ENCODE assay signal across 26 mouse cellular contexts in the genomic region with DNA sequence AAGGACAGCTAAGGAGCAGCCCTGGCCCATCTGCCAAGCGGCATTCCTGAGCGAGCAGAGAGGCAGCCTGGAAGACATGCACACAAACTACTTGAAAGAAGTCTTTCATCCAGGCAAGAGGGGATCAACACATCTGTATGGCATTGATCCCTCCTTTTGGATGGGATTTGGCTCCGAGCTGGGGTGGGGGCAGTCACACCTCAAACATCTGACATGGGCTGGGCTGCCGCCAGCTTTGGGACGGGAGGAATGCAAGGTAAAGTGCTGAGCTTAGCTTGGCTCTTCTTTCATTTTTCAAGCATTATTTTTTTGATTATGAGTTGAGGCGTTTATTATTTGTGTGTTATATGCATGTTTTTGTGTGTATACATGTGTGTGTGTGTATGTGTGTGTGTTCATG.
A peak's percentile ranks its signal among the peaks of the same experiment; 100 is the strongest.
DNase-seq lines count a peak whose midpoint lies in the region; ATAC-seq and TF ChIP-seq lines count a peak whose summit lies in the region.
"Had no signal": no experiment of that assay in that cellular context is flagged by ENCODE, and none has a peak within 500 bp of the region (broad histone marks: within the 10 kb centered on the region; RNA-seq: fewer than 3 reads in every experiment).

No protein-coding gene starts in this region.

- no peaks in the 10 kb centered on the region for H3K27me3 ChIP-seq in limb, embryonic 14.5 days (ENCODE audit: control insufficient read depth, insufficient read depth, low read length)
- H3K27me3 ChIP-seq in limb, embryonic 10.5 days (ENCODE audit: low read depth, poor library complexity, severe bottlenecking) = no peaks in the 10 kb centered on the region
- no peaks in the 10 kb centered on the region for H3K27me3 ChIP-seq in embryonic facial prominence, embryonic 10.5 days (replicated peaks; ENCODE audit: low read depth, poor library complexity, severe bottlenecking)
- no peaks in the 10 kb centered on the region for H3K27me3 ChIP-seq in embryonic facial prominence, embryonic 14.5 days (replicated peaks; ENCODE audit: control insufficient read depth, insufficient read depth, low read length)
- no peaks in the 10 kb centered on the region for H3K27me3 ChIP-seq in intestine, postnatal 0 days (replicated peaks; ENCODE audit: control insufficient read depth, insufficient read depth, low read length)
- H3K27me3 ChIP-seq: CH12.LX; embryonic facial prominence, embryonic 12.5 days; forebrain, embryonic 13.5 days; forebrain, embryonic 15.5 days; Patski had no signal

- WGBS in limb, embryonic 14.5 days = 63% methylated on average over 6 of the region's 6 CpGs
- 85% methylated on average over 6 of the region's 6 CpGs for WGBS in limb, embryonic 10.5 days
- 82% methylated on average over 6 of the region's 6 CpGs for WGBS in embryonic facial prominence, embryonic 10.5 days
- 46% methylated on average over 6 of the region's 6 CpGs for WGBS in embryonic facial prominence, embryonic 14.5 days
- 85% methylated on average over 6 of the region's 6 CpGs for WGBS in intestine, postnatal 0 days

- intact Hi-C loops in heart, postnatal 10 days (cut with DNase I) = no loop called here

- peaks cover 8% of the 10 kb centered on the region for H3K4me1 ChIP-seq in limb, embryonic 14.5 days (ENCODE audit: control insufficient read depth, insufficient read depth, low read length)
- no peaks in the 10 kb centered on the region for H3K4me1 ChIP-seq in limb, embryonic 10.5 days
- H3K4me1 ChIP-seq in embryonic facial prominence, embryonic 10.5 days = peaks cover 4% of the 10 kb centered on the region; the same call in 1 of the 2 replicates
- H3K4me1 ChIP-seq in embryonic facial prominence, embryonic 14.5 days (ENCODE audit: control insufficient read depth, insufficient read depth, low read length) = no peaks in the 10 kb centered on the region
- no peaks in the 10 kb centered on the region for H3K4me1 ChIP-seq in intestine, postnatal 0 days (replicated peaks; ENCODE audit: control insufficient read depth, insufficient read depth, low read length)
- H3K4me1 ChIP-seq: embryonic facial prominence, embryonic 12.5 days; forebrain, embryonic 13.5 days; forebrain, embryonic 15.5 days had no signal

- DNase-seq in heart, postnatal 4 days = peak; percentile 31
- DNase-seq in heart, postnatal 10 days = no peak
- peak; percentile 14 for DNase-seq in limb, embryonic 14.5 days (ENCODE audit: low spot score)
- DNase-seq in limb, embryonic 10.5 days (ENCODE audit: low spot score) = no peak
- DNase-seq in embryonic facial prominence, embryonic 10.5 days (ENCODE audit: low spot score) = peak; percentile 27
- peak; percentile 65 for DNase-seq in embryonic facial prominence, embryonic 14.5 days (ENCODE audit: low spot score)
- DNase-seq: adrenal gland, adult 2 months; adrenal gland, postnatal 10 days; adrenal gland, postnatal 25 days; B cell, adult 2 months; cerebellum, adult 11 months; cerebellum, adult 18-20 months; cerebellum, adult 8-10 months; cerebellum, adult 9-11 months; cerebellum, postnatal 14 days; cerebellum, postnatal 36 days; embryo, embryonic 11 days; forebrain, postnatal 0 days had no signal

- TF ChIP-seq CTCF in intestine, postnatal 0 days (IDR thresholded peaks at IDR 0.05; ENCODE audit: low read depth) = no peak

- H3K27ac ChIP-seq in limb, embryonic 14.5 days (replicated peaks; ENCODE audit: low read depth, low read length) = no peak overlapping the region
- H3K27ac ChIP-seq in limb, embryonic 10.5 days = no peak overlapping the region
- H3K27ac ChIP-seq in embryonic facial prominence, embryonic 10.5 days (replicated peaks) = no peak overlapping the region
- H3K27ac ChIP-seq in embryonic facial prominence, embryonic 14.5 days (replicated peaks; ENCODE audit: low read depth, low read length) = no peak overlapping the region
- H3K27ac ChIP-seq in intestine, postnatal 0 days (ENCODE audit: low read depth, low read length) = no peak overlapping the region
- H3K27ac ChIP-seq: embryonic facial prominence, embryonic 12.5 days; forebrain, embryonic 13.5 days; forebrain, embryonic 15.5 days had no signal

- H3K36me3 ChIP-seq in limb, embryonic 14.5 days (ENCODE audit: control insufficient read depth, insufficient read depth, low read length) = no peaks in the 10 kb centered on the region
- H3K36me3 ChIP-seq in limb, embryonic 10.5 days = no peaks in the 10 kb centered on the region
- no peaks in the 10 kb centered on the region for H3K36me3 ChIP-seq in embryonic facial prominence, embryonic 10.5 days (replicated peaks)
- H3K36me3 ChIP-seq in embryonic facial prominence, embryonic 14.5 days (ENCODE audit: control insufficient read depth, insufficient read depth, low read length) = no peaks in the 10 kb centered on the region
- no peaks in the 10 kb centered on the region for H3K36me3 ChIP-seq in intestine, postnatal 0 days (ENCODE audit: control insufficient read depth, insufficient read depth)
- H3K36me3 ChIP-seq: embryonic facial prominence, embryonic 12.5 days; forebrain, embryonic 15.5 days; G1E had no signal

- TF ChIP-seq POLR2A in limb, embryonic 14.5 days (IDR thresholded peaks at IDR 0.05; ENCODE audit: borderline replicate concordance, extremely low read depth, insufficient read depth, insufficient read length) = no peak

- no peak overlapping the region for H3K9ac ChIP-seq in limb, embryonic 14.5 days (ENCODE audit: low read depth, low read length, severe bottlenecking)
- H3K9ac ChIP-seq in embryonic facial prominence, embryonic 14.5 days (ENCODE audit: low read depth, low read length) = no peak overlapping the region
- no peak overlapping the region for H3K9ac ChIP-seq in intestine, postnatal 0 days (ENCODE audit: low read depth, low read length)
- H3K9ac ChIP-seq: embryonic facial prominence, embryonic 12.5 days; forebrain, embryonic 13.5 days; forebrain, embryonic 15.5 days; forebrain, postnatal 0 days had no signal

- no peak for ATAC-seq in limb, embryonic 14.5 days (ENCODE audit: low FRiP score, low read depth)
- ATAC-seq in embryonic facial prominence, embryonic 14.5 days (ENCODE audit: low read depth) = peak; percentile 57; the same call in 1 of the 2 replicates
- ATAC-seq in intestine, postnatal 0 days = no peak
- ATAC-seq: CD4-positive, CD25-positive, alpha-beta regulatory T cell, adult 4 months; forebrain, embryonic 13.5 days; forebrain, embryonic 15.5 days; forebrain, postnatal 0 days; Patski had no signal

- no peak overlapping the region for H3K4me3 ChIP-seq in limb, embryonic 14.5 days (replicated peaks; ENCODE audit: low read length)
- H3K4me3 ChIP-seq in limb, embryonic 10.5 days = no peak overlapping the region
- H3K4me3 ChIP-seq in embryonic facial prominence, embryonic 10.5 days = no peak overlapping the region
- no peak overlapping the region for H3K4me3 ChIP-seq in embryonic facial prominence, embryonic 14.5 days (ENCODE audit: low read depth, low read length)
- H3K4me3 ChIP-seq in intestine, postnatal 0 days (ENCODE audit: low read depth, low read length) = no peak overlapping the region
- H3K4me3 ChIP-seq: embryonic facial prominence, embryonic 12.5 days; forebrain, embryonic 13.5 days; forebrain, embryonic 15.5 days had no signal

- H3K9me3 ChIP-seq in limb, embryonic 14.5 days (ENCODE audit: control insufficient read depth, low read length) = no peaks in the 10 kb centered on the region
- no peaks in the 10 kb centered on the region for H3K9me3 ChIP-seq in limb, embryonic 10.5 days (replicated peaks)
- H3K9me3 ChIP-seq in embryonic facial prominence, embryonic 10.5 days = no peaks in the 10 kb centered on the region
- H3K9me3 ChIP-seq in embryonic facial prominence, embryonic 14.5 days (ENCODE audit: control insufficient read depth, low read length) = no peaks in the 10 kb centered on the region
- H3K9me3 ChIP-seq in intestine, postnatal 0 days (ENCODE audit: control insufficient read depth) = no peaks in the 10 kb centered on the region
- H3K9me3 ChIP-seq: embryonic facial prominence, embryonic 12.5 days; forebrain, embryonic 13.5 days; forebrain, embryonic 15.5 days had no signal

- H3K4me2 ChIP-seq in limb, embryonic 14.5 days (replicated peaks; ENCODE audit: low read depth, low read length, severe bottlenecking) = no peak overlapping the region
- no peak overlapping the region for H3K4me2 ChIP-seq in embryonic facial prominence, embryonic 14.5 days (ENCODE audit: low read depth, low read length)
- H3K4me2 ChIP-seq in intestine, postnatal 0 days (replicated peaks; ENCODE audit: low read depth) = no peak overlapping the region
- H3K4me2 ChIP-seq: embryonic facial prominence, embryonic 12.5 days; forebrain, embryonic 13.5 days; forebrain, embryonic 15.5 days had no signal

Comparison
In these comparisons a context has a peak if more than half of its experiments do, and no peak if none do; other contexts are left out.
1. DNase-seq: peak in heart, postnatal 4 days (single experiment), limb, embryonic 14.5 days (single experiment), embryonic facial prominence, embryonic 10.5 days (single experiment) and embryonic facial prominence, embryonic 14.5 days (single experiment); none in heart, postnatal 10 days (0 of 2) and limb, embryonic 10.5 days (single experiment).